Mouse (Mus musculus) thymus, adult 2 months (tissue): Measurements from ENCODE around the gene Pqlc3. TPM values are rescaled to one million over a fixed set of nuclear protein-coding genes. Genes with fewer than 3 reads are reported as not detected.

Experiments used
- DNase-seq: peaks from one replicate; pipeline ENCODE4 v3.0.0; 2021
- H3K27ac ChIP-seq: fragments of 200-500 bp; 2 replicates; pipeline ENCODE4 v1.5.1; 2012; ENCODE audit warnings: low read length, control low read depth; ENCODE audit not compliant: control insufficient read depth, insufficient read depth
- H3K27me3 ChIP-seq: fragments of 200-500 bp; 2 replicates; pipeline ENCODE4 v1.6.1; 2012; ENCODE audit warnings: mild to moderate bottlenecking, low read length, moderate library complexity, mixed read lengths; ENCODE audit not compliant: control insufficient read depth, insufficient read depth
- H3K36me3 ChIP-seq: fragments of 200-500 bp; 2 replicates; pipeline ENCODE4 v1.6.1; 2012; ENCODE audit warnings: mild to moderate bottlenecking, low read length, moderate library complexity; ENCODE audit not compliant: control insufficient read depth, insufficient read depth
- H3K4me1 ChIP-seq: fragments of 200-500 bp; replicated peaks from 2 replicates; pipeline ENCODE4 v1.6.1; 2012; ENCODE audit warnings: low read length; ENCODE audit not compliant: control insufficient read depth, insufficient read depth
- H3K4me3 ChIP-seq: fragments of 200-500 bp; 2 replicates; pipeline ENCODE4 v1.5.1; 2012; ENCODE audit warnings: mild to moderate bottlenecking, low read length, control low read depth, moderate library complexity; ENCODE audit not compliant: control insufficient read depth, insufficient read depth
- CTCF ChIP-seq: fragments of 200-500 bp; IDR thresholded peaks from 2 replicates; pipeline ENCODE4 v1.5.1; 2012; ENCODE audit warnings: mild to moderate bottlenecking, control low read depth, low read length, moderate library complexity, borderline replicate concordance; ENCODE audit not compliant: control insufficient read depth, poor library complexity, insufficient read depth; ENCODE audit errors: extremely low read depth
- POLR2A ChIP-seq: fragments of 200-500 bp; IDR thresholded peaks from 2 replicates; pipeline ENCODE4 v1.6.1; 2012; ENCODE audit warnings: mild to moderate bottlenecking, low read length, control low read depth, moderate library complexity; ENCODE audit not compliant: control insufficient read depth, poor library complexity, insufficient read depth; ENCODE audit errors: extremely low read depth
- WGBS: fragments of 180-500 bp; shearing (Covaris S2); methylation state at CpG from one replicate; pipeline ENCODE4 v1.1.7; 2018; 5-methylcytosine and 5-hydroxymethylcytosine counted together
- polyA plus RNA-seq: library from polyadenylated mRNA; depleted of rRNA; stranded (reverse); fragments of >200 nt; gene quantifications from 2 replicates; pipeline ENCODE4 v1.2.3, GENCODE M21; 2012; rRNA removed

Gene Pqlc3
- polyA plus RNA-seq, 1 experiment: 114 TPM

- WGBS: 87% methylated on average over 1 of the region's 1 CpGs
- H3K4me1 ChIP-seq: no peaks in the 10 kb centered on the region
- H3K4me3 ChIP-seq: no peak overlapping the region
- TF ChIP-seq CTCF (no peak), POLR2A (no peak)
- H3K27ac ChIP-seq: no peak overlapping the region
- peak; percentile 15 for DNase-seq
- peaks cover 27% of the 10 kb centered on the region for H3K36me3 ChIP-seq
- no peaks in the 10 kb centered on the region for H3K27me3 ChIP-seq
These were observed 41.4 kb downstream of the Pqlc3 start for GRCm38 (mm10) chr12:16958851-16959250.

GRCm38 (mm10) chr12:16948239-16948638 lies 52.0 kb downstream of the Pqlc3 start:
- no peak overlapping the region for H3K4me3 ChIP-seq
- no peaks in the 10 kb centered on the region for H3K27me3 ChIP-seq
- no peak for TF ChIP-seq CTCF
- no peak for TF ChIP-seq POLR2A
- no peaks in the 10 kb centered on the region for H3K4me1 ChIP-seq
- peaks cover 5% of the 10 kb centered on the region; the same call in 1 of the 2 replicates for H3K36me3 ChIP-seq
- no peak for DNase-seq
- H3K27ac ChIP-seq: no peak overlapping the region
- WGBS: 98% methylated on average over 6 of the region's 6 CpGs

DNA sequence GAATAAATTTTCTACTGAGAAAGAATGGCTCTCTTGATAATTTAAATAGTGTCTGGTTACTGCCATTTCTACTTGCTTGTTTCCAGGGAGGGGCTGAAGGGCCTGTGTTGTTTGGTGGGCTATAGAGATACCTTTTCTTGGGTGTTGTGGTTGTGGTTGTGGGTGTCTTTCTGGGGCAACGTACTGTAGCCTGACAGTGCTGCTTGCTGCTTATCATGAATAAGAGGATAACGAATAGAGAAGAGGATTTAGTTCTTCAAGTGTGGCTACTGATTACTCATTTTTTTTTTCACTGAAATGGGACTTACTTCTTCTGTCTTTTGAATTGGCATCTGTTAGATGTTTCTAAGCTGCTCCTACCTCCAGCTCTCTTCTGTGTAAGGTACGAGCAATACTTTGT lies 58.2 kb downstream of the Pqlc3 start:
- Histone ChIP-seq H3K4me3 (no peak overlapping the region), H3K4me1 (no peaks in the 10 kb centered on the region), H3K27ac (no peak overlapping the region), H3K36me3 (peaks cover 6% of the 10 kb centered on the region; the same call in 1 of the 2 replicates), H3K27me3 (no peaks in the 10 kb centered on the region)
- 59% methylated on average over 3 of the region's 3 CpGs for WGBS
- TF ChIP-seq POLR2A (no peak), CTCF (no peak)
- DNase-seq: no peak

Other genes with a start within 250 kb of the Pqlc3 start
- gene Greb1, start 199.5 kb downstream of the Pqlc3 start, polyA plus RNA-seq: 1.2 and 10.6 TPM in 2 replicates
- gene E2f6, start 189.4 kb downstream of the Pqlc3 start, polyA plus RNA-seq: 18.8 and 19.9 TPM in 2 replicates
- 4.9 and 5.4 TPM in 2 replicates for gene Rock2, start 105.5 kb downstream of the Pqlc3 start, polyA plus RNA-seq
- 1.1 TPM in 2 replicates for gene 2410004P03Rik, start 11.3 kb upstream of the Pqlc3 start, polyA plus RNA-seq
- 0.17 and 0.75 TPM in 2 replicates for gene Kcnf1, start 176.5 kb upstream of the Pqlc3 start, polyA plus RNA-seq